Mouse (Mus musculus): ENCODE measurements at regions not wholly inside any gene's neighbourhood (a gene's known extent, or its start where the extent isn't known, plus 50 kb on each side); places are given as distances from the start of the nearest gene placed in this dataset.

DNA sequence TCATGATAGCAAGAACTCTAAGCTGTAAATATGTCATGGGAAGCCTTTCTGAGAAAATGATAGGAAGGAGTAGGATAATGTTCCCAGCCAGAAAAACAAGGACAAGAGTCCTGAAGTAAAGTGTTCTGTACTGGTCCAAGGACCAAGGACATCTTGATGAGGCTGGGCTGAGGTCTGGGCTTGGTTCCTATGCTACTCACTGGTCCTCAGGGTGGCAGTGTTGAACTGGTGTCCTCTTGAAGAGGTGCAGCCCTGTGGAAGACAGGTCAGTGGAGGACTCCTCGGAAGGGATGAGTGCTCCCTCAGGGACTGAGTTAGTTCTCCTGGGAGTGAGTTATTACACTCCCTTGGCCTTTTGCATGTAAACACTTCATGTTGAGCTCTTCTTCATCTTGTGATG, 312.5 kb upstream of the Mmadhc start:
- TF ChIP-seq POLR2A (IDR thresholded peaks at IDR 0.05; ENCODE audit: borderline replicate concordance, extremely low read depth, insufficient read depth, insufficient read length, poor library complexity, severe bottlenecking) (no peak), CTCF (IDR thresholded peaks at IDR 0.05; ENCODE audit: borderline replicate concordance, extremely low read depth, insufficient read depth, insufficient read length) (peak; percentile 14; the same call in 1 of the 2 replicates)
- DNase-seq (ENCODE audit: low read depth), result peak; percentile 33

DNA sequence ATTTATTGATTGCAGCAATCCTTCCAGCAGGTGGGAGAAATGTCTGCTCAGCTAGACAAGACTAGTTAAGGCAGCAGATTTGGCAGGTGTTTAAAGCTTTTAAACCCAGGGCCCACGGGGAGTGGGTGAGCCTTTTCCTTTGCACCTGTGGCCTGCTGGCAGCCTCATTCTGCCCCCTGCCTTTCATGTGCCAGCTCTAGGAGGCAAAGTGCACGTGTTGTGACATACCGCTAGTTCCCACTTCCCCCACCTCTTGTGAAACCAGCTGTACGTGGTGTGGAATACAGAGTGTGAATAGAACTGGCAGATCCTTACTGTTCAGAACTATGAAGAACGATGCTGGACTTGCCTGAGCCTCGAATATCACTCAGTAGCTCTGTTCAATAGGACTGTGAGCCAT, 292.6 kb upstream of the Mmadhc start:
- peak; percentile 78 for DNase-seq (ENCODE audit: low read depth)
- TF ChIP-seq CTCF (IDR thresholded peaks at IDR 0.05; ENCODE audit: borderline replicate concordance, extremely low read depth, insufficient read depth, insufficient read length), result no peak
- TF ChIP-seq POLR2A (IDR thresholded peaks at IDR 0.05; ENCODE audit: borderline replicate concordance, extremely low read depth, insufficient read depth, insufficient read length, poor library complexity, severe bottlenecking), result no peak

DNA sequence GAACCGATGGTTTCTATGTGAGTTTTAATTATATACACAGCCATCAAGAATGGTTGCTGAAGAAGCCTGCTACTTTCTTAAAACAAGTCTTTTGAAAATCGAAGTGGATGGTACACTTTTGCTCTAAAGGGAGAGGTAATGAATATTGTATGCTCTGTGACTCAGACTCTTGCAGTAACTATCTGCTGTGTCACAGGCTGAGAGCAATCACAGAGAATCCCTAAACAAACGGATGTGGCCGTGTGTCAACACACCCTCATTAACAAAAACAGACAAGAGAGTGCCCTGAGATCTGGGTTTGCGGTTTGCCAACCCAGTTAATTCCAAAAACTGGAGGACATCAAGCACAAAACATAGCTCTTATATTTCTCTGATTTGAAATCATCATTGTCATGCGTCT, 292.1 kb upstream of the Mmadhc start:
- peak; percentile 36 for DNase-seq (ENCODE audit: low read depth)
- TF ChIP-seq POLR2A (IDR thresholded peaks at IDR 0.05; ENCODE audit: borderline replicate concordance, extremely low read depth, insufficient read depth, insufficient read length, poor library complexity, severe bottlenecking), result no peak
- no peak for TF ChIP-seq CTCF (IDR thresholded peaks at IDR 0.05; ENCODE audit: borderline replicate concordance, extremely low read depth, insufficient read depth, insufficient read length)

DNA sequence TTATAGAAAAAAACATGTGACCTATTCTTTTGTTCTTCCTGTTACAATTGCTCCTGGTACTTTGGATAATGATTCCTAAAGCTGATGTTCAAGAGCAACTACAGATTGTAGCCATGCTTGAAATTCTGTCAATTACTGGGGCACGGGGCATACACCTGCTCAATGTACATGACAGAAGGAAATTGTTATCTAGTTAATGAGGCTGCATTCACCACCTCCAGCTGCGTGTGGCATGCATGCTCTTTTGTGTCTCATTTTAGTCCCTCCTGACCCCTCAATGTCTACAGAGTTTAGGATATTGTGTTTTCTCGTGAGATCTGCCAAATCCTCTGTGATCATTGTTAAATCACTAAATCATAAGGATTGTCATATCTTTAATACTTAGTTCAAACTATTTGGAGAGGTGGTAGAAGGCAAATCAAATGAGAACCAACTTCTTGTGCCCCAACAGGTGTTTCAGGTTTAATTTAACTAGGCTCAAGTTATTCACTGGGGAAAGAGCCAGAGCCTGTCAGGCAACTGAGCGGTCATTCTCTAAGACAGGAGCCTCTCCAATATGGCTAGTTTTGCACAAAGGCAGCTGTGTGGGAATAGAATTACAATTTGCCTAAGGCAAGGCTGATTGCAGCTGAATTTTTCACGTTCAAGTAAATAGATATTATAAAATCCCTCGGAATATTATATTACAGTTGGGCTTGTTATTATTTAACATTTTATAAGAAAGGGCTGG, 289.9 kb upstream of the Mmadhc start:
- peak; percentile 71 for DNase-seq (ENCODE audit: low read depth)
- TF ChIP-seq CTCF (IDR thresholded peaks at IDR 0.05; ENCODE audit: borderline replicate concordance, extremely low read depth, insufficient read depth, insufficient read length), result no peak
- TF ChIP-seq POLR2A (IDR thresholded peaks at IDR 0.05; ENCODE audit: borderline replicate concordance, extremely low read depth, insufficient read depth, insufficient read length, poor library complexity, severe bottlenecking), result no peak

DNA sequence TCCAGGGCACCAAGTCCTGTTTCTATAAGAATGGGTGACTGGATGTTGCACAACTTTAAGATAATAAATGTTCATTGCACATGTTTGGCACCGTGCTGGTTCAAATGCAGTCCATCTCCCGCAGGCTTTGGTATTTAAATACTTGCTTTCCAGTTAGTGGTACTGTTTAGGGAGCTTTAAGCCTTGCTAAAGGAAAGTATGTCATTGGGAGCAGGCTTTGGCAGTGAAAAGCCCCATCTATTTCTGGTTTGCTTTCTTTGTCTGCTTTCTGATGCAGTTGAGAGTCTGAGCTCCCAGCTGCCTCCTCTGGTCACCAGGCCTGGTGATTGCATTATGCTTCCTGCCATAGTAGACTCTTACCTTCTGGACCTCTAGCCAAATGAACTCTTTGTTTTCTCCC, 283.0 kb upstream of the Mmadhc start:
- TF ChIP-seq POLR2A (IDR thresholded peaks at IDR 0.05; ENCODE audit: borderline replicate concordance, extremely low read depth, insufficient read depth, insufficient read length, poor library complexity, severe bottlenecking) (no peak), CTCF (IDR thresholded peaks at IDR 0.05; ENCODE audit: borderline replicate concordance, extremely low read depth, insufficient read depth, insufficient read length) (no peak)
- no peak for DNase-seq (ENCODE audit: low read depth)

DNA sequence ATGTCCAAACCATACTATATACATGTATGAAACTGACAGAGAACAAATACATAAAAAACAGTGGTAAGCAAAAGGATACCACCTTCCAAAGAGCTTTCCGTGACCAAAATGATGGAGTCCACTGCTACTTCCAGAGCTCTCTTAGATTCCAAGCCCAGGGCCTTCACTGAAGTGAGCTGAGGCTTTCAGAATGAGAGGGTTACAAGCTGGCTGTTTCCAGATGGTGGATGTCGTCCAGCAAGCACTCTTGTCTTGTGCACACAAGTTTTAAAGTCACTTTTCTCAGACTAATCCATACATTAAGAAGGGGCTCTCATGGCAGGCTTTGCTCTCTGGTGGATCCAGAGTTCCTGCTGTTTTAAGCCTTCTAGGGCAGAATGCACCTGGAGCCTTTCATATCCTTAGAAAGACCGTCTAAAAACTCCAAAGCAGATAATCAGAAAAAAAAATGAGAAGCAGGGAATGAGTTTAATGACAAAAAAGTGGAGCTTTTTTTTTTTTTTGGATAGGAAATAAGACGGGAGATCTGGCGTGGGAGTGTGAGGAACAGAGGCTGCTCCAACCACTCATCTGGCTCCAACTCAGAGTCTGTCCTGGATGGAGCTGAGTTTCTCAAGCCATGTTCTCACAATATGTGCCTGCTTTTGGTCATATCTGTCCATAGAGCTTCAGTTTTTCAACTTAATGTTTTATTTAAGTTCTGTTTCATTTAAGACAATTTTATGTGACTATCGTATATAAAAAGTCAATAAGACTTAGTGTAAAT, 281.9 kb upstream of the Mmadhc start:
- TF ChIP-seq POLR2A (IDR thresholded peaks at IDR 0.05; ENCODE audit: borderline replicate concordance, extremely low read depth, insufficient read depth, insufficient read length, poor library complexity, severe bottlenecking) (no peak), CTCF (IDR thresholded peaks at IDR 0.05; ENCODE audit: borderline replicate concordance, extremely low read depth, insufficient read depth, insufficient read length) (no peak)
- no peak for DNase-seq (ENCODE audit: low read depth)

DNA sequence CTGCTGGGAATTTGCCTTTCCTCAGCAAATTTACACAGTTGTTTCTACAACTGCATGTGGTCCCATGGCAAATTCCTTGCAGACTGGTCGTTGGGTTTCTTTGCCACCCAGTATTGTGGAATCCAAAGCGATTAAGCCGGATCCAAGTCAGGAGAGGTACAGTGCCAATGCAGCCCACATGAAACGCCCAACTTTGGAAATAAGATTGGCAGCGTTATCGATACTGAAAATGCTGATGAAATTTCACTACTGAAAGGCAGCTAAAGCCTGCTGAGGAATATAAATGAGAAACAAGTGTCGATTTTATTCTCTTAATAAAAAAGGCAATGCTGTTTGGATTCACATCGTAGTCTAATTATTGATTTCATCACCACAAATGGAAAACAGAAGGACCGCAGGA, 281.1 kb upstream of the Mmadhc start:
- no peak for TF ChIP-seq POLR2A (IDR thresholded peaks at IDR 0.05; ENCODE audit: borderline replicate concordance, extremely low read depth, insufficient read depth, insufficient read length, poor library complexity, severe bottlenecking)
- TF ChIP-seq CTCF (IDR thresholded peaks at IDR 0.05; ENCODE audit: borderline replicate concordance, extremely low read depth, insufficient read depth, insufficient read length), result no peak
- DNase-seq (ENCODE audit: low read depth), result no peak

DNA sequence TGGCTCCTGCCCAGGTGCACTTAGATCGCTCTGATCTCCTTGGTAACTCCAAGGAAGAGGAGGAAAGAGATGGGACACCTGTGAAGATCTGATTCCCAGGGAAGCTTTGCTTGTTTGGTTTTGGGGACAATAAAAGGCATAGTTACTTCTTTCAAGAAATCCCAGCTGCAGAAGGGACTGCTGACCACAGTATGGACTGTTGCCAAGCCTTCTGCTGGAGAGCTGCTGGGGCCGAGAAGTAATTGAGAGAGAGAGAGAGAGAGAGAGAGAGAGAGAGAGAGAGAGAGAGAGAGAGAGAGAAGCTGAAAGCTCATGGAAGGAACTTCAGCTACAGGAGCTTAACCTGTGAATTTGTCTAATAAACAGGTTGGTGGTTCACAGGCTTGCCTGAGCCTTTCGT, 276.9 kb upstream of the Mmadhc start:
- TF ChIP-seq POLR2A (IDR thresholded peaks at IDR 0.05; ENCODE audit: borderline replicate concordance, extremely low read depth, insufficient read depth, insufficient read length, poor library complexity, severe bottlenecking), result no peak
- TF ChIP-seq CTCF (IDR thresholded peaks at IDR 0.05; ENCODE audit: borderline replicate concordance, extremely low read depth, insufficient read depth, insufficient read length), result no peak
- peak; percentile 70 for DNase-seq (ENCODE audit: low read depth)

DNA sequence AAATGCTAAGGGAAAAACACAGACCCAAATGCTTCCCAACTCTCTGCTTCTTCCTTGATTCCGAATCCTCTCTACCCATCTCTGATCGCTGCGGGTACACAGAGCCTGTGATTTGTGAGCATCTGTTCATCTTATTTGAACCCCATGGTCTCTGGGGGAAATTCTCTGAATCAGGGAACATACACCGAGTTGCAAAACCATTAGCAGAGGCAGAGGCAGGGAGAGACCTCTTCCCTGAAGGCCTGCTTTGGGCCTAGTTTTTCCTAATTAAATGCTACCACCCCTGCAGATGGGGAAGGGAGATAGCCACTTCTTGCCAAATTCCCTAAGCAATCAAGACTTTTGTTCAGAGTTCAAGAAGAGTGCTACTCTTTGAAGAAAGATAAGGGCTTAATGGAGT, 274.4 kb upstream of the Mmadhc start:
- TF ChIP-seq POLR2A (IDR thresholded peaks at IDR 0.05; ENCODE audit: borderline replicate concordance, extremely low read depth, insufficient read depth, insufficient read length, poor library complexity, severe bottlenecking) (no peak), CTCF (IDR thresholded peaks at IDR 0.05; ENCODE audit: borderline replicate concordance, extremely low read depth, insufficient read depth, insufficient read length) (no peak)
- peak; percentile 56 for DNase-seq (ENCODE audit: low read depth)

DNA sequence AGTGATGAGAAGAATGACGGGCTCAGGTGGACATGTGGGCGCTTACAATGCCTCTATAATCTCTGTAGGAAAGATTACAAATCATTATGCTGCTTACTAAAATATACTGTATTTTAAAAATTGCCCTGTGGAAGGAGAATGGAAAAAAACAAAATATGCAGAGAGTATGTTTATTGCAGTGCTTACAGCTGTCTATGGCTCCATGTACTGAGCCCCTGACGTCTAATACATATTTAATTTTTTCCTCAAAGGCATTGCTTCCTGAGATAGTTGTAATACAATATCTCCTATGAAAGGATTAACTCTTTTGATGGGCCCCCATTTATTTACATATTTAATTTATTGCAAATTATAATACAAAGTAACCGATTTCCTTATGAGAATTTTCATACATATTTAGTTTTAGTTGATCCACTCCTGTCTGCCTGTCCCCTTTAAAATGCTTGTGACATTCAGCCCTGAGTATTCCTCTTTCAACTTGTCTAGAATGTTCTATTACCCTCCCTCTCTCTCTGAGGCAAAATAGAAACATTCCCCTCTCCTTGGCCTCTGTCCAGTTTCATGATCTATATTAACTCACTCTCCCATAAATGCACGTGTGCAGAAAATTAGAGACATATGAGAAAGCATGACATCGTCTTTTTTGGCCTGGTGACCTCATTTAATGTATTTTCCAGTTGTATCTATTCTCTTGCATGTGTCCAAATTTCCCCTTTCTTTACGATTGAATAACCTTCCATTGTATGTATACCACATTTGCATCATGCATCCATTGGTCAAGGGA, 273.1 kb upstream of the Mmadhc start:
- TF ChIP-seq CTCF (IDR thresholded peaks at IDR 0.05; ENCODE audit: borderline replicate concordance, extremely low read depth, insufficient read depth, insufficient read length), result no peak
- TF ChIP-seq POLR2A (IDR thresholded peaks at IDR 0.05; ENCODE audit: borderline replicate concordance, extremely low read depth, insufficient read depth, insufficient read length, poor library complexity, severe bottlenecking), result no peak
- DNase-seq (ENCODE audit: low read depth), result no peak

Measured in brain, embryonic 14.5 days (tissue).